Mouse (Mus musculus) megakaryocyte, embryonic 14.5 days (primary cell): ENCODE measurements at regions not wholly inside any gene's neighbourhood (a gene's known extent, or its start where the extent isn't known, plus 50 kb on each side); places are given as distances from the start of the nearest gene placed in this dataset.

Experiments
- FLI1 ChIP-seq: IDR thresholded peaks from 2 replicates; pipeline ENCODE4 v1.6.1; 2012; ENCODE audit warnings: low read length, inconsistent platforms, mixed read lengths
- GATA1 ChIP-seq: IDR thresholded peaks from 3 replicates; pipeline ENCODE4 v1.6.1; 2012; ENCODE audit warnings: mixed read lengths, low read length, inconsistent platforms, borderline replicate concordance

GRCm38 (mm10) chr17:27325002-27325460, 120.8 kb upstream of the Lemd2 start:
- no peak for TF ChIP-seq GATA1
- no peak for TF ChIP-seq FLI1
